Mouse (Mus musculus) ovary, postnatal 14 days (tissue): ENCODE measurements at regions not wholly inside any gene's neighbourhood (a gene's known extent, or its start where the extent isn't known, plus 50 kb on each side); places are given as distances from the start of the nearest gene placed in this dataset.

ENCODE experiments used
- DNase-seq: peaks from one replicate; pipeline ENCODE4 v3.0.0; 2022; ENCODE audit warnings: low spot score

- DNase-seq, result no peak
These were observed 94.7 kb upstream of the Fam181b start for GRCm38 (mm10) chr7:92984701-92985682.

- DNase-seq, result no peak
These were observed 94.0 kb upstream of the Fam181b start for GRCm38 (mm10) chr7:92985683-92986070.

GRCm38 (mm10) chr7:92998886-92999285 lies 80.8 kb upstream of the Fam181b start:
- no peak for DNase-seq

GRCm38 (mm10) chr7:93006694-93007231 lies 72.9 kb upstream of the Fam181b start:
- DNase-seq, result peak; percentile 31

- DNase-seq, result no peak
These were observed 71.9 kb upstream of the Fam181b start for GRCm38 (mm10) chr7:93007721-93008120.

- no peak for DNase-seq
These were observed 60.3 kb upstream of the Fam181b start for GRCm38 (mm10) chr7:93019390-93019789.

GRCm38 (mm10) chr7:93023489-93024130 lies 56.1 kb upstream of the Fam181b start:
- DNase-seq, result no peak

- DNase-seq, result no peak
These were observed 53.4 kb upstream of the Fam181b start for GRCm38 (mm10) chr7:93026231-93026630.
